Mouse (Mus musculus): Measurements from ENCODE around the gene Samd4. TPM values are rescaled to one million over a fixed set of nuclear protein-coding genes. Genes with fewer than 3 reads are reported as not detected.

The Samd4 gene
- polyA plus RNA-seq, 1 experiment from 2014 or later: 0.50 TPM

GRCm38 (mm10) chr14:46914356-46914755 lies 31.7 kb downstream of the Samd4 start:
- H3K27ac ChIP-seq: no peak overlapping the region
- no peaks in the 10 kb centered on the region for H3K36me3 ChIP-seq
- H3K4me3 ChIP-seq (replicated peaks): no peak overlapping the region
- H3K4me1 ChIP-seq (replicated peaks): no peaks in the 10 kb centered on the region
- DNase-seq (no peak), ATAC-seq (ENCODE audit: low read depth) (no peak)
- H3K9ac ChIP-seq: no peak overlapping the region
- no peaks in the 10 kb centered on the region for H3K27me3 ChIP-seq
- no peak overlapping the region for H3K4me2 ChIP-seq
- no peaks in the 10 kb centered on the region for H3K9me3 ChIP-seq (replicated peaks)
- 68% methylated on average over 6 of the region's 6 CpGs for WGBS (ENCODE audit: insufficient replicate concordance)

GRCm38 (mm10) chr14:46915555-46915954 lies 32.9 kb downstream of the Samd4 start:
- Histone ChIP-seq H3K36me3 (no peaks in the 10 kb centered on the region), H3K9ac (no peak overlapping the region), H3K27ac (no peak overlapping the region), H3K9me3 (replicated peaks) (no peaks in the 10 kb centered on the region), H3K4me2 (no peak overlapping the region), H3K4me1 (replicated peaks) (no peaks in the 10 kb centered on the region), H3K27me3 (no peaks in the 10 kb centered on the region), H3K4me3 (replicated peaks) (no peak overlapping the region)
- WGBS (ENCODE audit: insufficient replicate concordance): 23% methylated on average over 6 of the region's 6 CpGs
- DNase-seq: no peak
- no peak for ATAC-seq (ENCODE audit: low read depth)

- Histone ChIP-seq H3K4me2 (no peak overlapping the region), H3K36me3 (no peaks in the 10 kb centered on the region), H3K4me1 (replicated peaks) (no peaks in the 10 kb centered on the region), H3K9me3 (replicated peaks) (no peaks in the 10 kb centered on the region), H3K27ac (no peak overlapping the region), H3K27me3 (no peaks in the 10 kb centered on the region), H3K9ac (no peak overlapping the region), H3K4me3 (replicated peaks) (no peak overlapping the region)
- no peak for ATAC-seq (ENCODE audit: low read depth)
- WGBS (ENCODE audit: insufficient replicate concordance): 70% methylated on average over 4 of the region's 4 CpGs
- DNase-seq: no peak
Measured at GRCm38 (mm10) chr14:46916581-46916980, 33.9 kb downstream of the Samd4 start.

- H3K4me1 ChIP-seq (replicated peaks): no peaks in the 10 kb centered on the region
- no peak overlapping the region for H3K27ac ChIP-seq
- no peak overlapping the region for H3K4me2 ChIP-seq
- no peaks in the 10 kb centered on the region for H3K9me3 ChIP-seq (replicated peaks)
- no peak overlapping the region for H3K9ac ChIP-seq
- ATAC-seq (ENCODE audit: low read depth): no peak
- no peak overlapping the region for H3K4me3 ChIP-seq (replicated peaks)
- 75% methylated on average over 5 of the region's 5 CpGs for WGBS (ENCODE audit: insufficient replicate concordance)
- no peaks in the 10 kb centered on the region for H3K36me3 ChIP-seq
- DNase-seq: no peak
- H3K27me3 ChIP-seq: no peaks in the 10 kb centered on the region
Measured at GRCm38 (mm10) chr14:46917136-46917535, 34.5 kb downstream of the Samd4 start.

GRCm38 (mm10) chr14:46917581-46917980 lies 34.9 kb downstream of the Samd4 start:
- Histone ChIP-seq H3K27me3 (no peaks in the 10 kb centered on the region), H3K4me2 (no peak overlapping the region), H3K9ac (no peak overlapping the region), H3K27ac (no peak overlapping the region), H3K9me3 (replicated peaks) (no peaks in the 10 kb centered on the region), H3K4me1 (replicated peaks) (no peaks in the 10 kb centered on the region), H3K36me3 (no peaks in the 10 kb centered on the region), H3K4me3 (replicated peaks) (no peak overlapping the region)
- 68% methylated on average over 3 of the region's 3 CpGs for WGBS (ENCODE audit: insufficient replicate concordance)
- DNase-seq: no peak
- no peak for ATAC-seq (ENCODE audit: low read depth)

DNA sequence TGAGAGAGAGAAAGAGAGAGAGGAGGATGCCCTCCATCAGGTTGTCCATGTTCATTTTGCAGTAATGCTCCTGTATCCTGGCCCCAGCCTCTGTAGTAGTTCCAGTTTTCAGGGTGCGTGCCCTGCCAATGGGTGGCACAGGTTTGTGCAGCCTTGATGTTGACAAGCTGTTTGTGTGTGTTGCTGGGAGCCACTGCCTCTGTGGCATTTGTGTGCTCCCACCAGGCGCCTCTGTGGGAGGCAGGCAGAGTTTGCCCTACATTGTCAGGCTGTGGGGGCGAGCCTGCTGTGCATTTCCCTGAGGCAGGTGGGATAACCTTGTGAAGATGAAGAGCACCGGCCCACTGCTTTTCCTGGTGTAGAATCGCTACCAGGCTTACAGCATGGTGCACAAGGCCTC lies 37.8 kb downstream of the Samd4 start:
- H3K4me3 ChIP-seq (replicated peaks): no peak overlapping the region
- ATAC-seq (ENCODE audit: low read depth) (no peak), DNase-seq (no peak)
- H3K27me3 ChIP-seq: no peaks in the 10 kb centered on the region
- H3K4me1 ChIP-seq (replicated peaks): no peaks in the 10 kb centered on the region
- 71% methylated on average over 5 of the region's 5 CpGs for WGBS (ENCODE audit: insufficient replicate concordance)
- no peak overlapping the region for H3K4me2 ChIP-seq
- H3K9ac ChIP-seq: no peak overlapping the region
- no peaks in the 10 kb centered on the region for H3K9me3 ChIP-seq (replicated peaks)
- no peaks in the 10 kb centered on the region for H3K36me3 ChIP-seq
- H3K27ac ChIP-seq: no peak overlapping the region

- H3K27ac ChIP-seq: no peak overlapping the region
- no peak for DNase-seq
- no peak overlapping the region for H3K4me2 ChIP-seq
- no peaks in the 10 kb centered on the region for H3K9me3 ChIP-seq (replicated peaks)
- H3K9ac ChIP-seq: no peak overlapping the region
- H3K4me1 ChIP-seq (replicated peaks): no peaks in the 10 kb centered on the region
- no peaks in the 10 kb centered on the region for H3K27me3 ChIP-seq
- no peak for ATAC-seq (ENCODE audit: low read depth)
- no peak overlapping the region for H3K4me3 ChIP-seq (replicated peaks)
- H3K36me3 ChIP-seq: no peaks in the 10 kb centered on the region
- WGBS (ENCODE audit: insufficient replicate concordance): 57% methylated on average over 9 of the region's 9 CpGs
Measured at GRCm38 (mm10) chr14:46921178-46921975, 38.7 kb downstream of the Samd4 start.

GRCm38 (mm10) chr14:46923931-46924330 lies 41.3 kb downstream of the Samd4 start:
- Histone ChIP-seq H3K4me1 (replicated peaks) (no peaks in the 10 kb centered on the region), H3K27ac (no peak overlapping the region), H3K4me3 (replicated peaks) (no peak overlapping the region), H3K36me3 (no peaks in the 10 kb centered on the region), H3K27me3 (no peaks in the 10 kb centered on the region), H3K9me3 (replicated peaks) (no peaks in the 10 kb centered on the region), H3K4me2 (no peak overlapping the region), H3K9ac (no peak overlapping the region)
- 68% methylated on average over 10 of the region's 10 CpGs for WGBS (ENCODE audit: insufficient replicate concordance)
- DNase-seq (no peak), ATAC-seq (ENCODE audit: low read depth) (no peak)

GRCm38 (mm10) chr14:46924422-46924821 lies 41.8 kb downstream of the Samd4 start:
- Histone ChIP-seq H3K36me3 (no peaks in the 10 kb centered on the region), H3K27ac (no peak overlapping the region), H3K4me1 (replicated peaks) (no peaks in the 10 kb centered on the region), H3K4me3 (replicated peaks) (no peak overlapping the region), H3K4me2 (no peak overlapping the region), H3K27me3 (no peaks in the 10 kb centered on the region), H3K9me3 (replicated peaks) (no peaks in the 10 kb centered on the region), H3K9ac (no peak overlapping the region)
- DNase-seq (no peak), ATAC-seq (ENCODE audit: low read depth) (no peak)
- 61% methylated on average over 5 of the region's 5 CpGs for WGBS (ENCODE audit: insufficient replicate concordance)

- DNase-seq (no peak), ATAC-seq (ENCODE audit: low read depth) (no peak)
- Histone ChIP-seq H3K36me3 (no peaks in the 10 kb centered on the region), H3K9me3 (replicated peaks) (no peaks in the 10 kb centered on the region), H3K4me2 (no peak overlapping the region), H3K4me1 (replicated peaks) (no peaks in the 10 kb centered on the region), H3K27me3 (no peaks in the 10 kb centered on the region), H3K9ac (no peak overlapping the region), H3K27ac (no peak overlapping the region), H3K4me3 (replicated peaks) (no peak overlapping the region)
- WGBS (ENCODE audit: insufficient replicate concordance): 70% methylated on average over 6 of the region's 6 CpGs
Measured at GRCm38 (mm10) chr14:46928556-46928955, 45.9 kb downstream of the Samd4 start.

DNA sequence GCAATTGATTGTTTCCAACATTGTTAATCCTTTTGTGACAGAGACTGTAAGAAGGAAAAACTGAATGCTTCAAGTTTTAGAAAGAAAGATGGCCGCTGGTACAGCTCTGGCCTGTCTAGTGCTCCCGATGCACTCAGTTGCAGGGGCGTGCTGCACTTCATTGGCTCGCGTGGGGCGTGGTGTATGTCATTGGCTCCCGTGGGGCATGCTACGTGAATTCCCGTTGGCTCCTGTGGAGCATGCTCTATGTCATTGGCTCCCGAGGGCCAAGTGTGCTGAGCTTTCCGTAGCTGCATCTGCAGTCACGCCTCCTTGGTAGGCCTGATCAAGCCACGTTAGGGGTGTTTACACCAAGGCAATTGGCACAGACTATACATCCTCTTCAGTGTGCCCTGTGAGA lies 49.5 kb downstream of the Samd4 start:
- Histone ChIP-seq H3K9me3 (replicated peaks) (no peaks in the 10 kb centered on the region), H3K36me3 (no peaks in the 10 kb centered on the region), H3K4me3 (replicated peaks) (no peak overlapping the region), H3K9ac (no peak overlapping the region), H3K27me3 (no peaks in the 10 kb centered on the region), H3K4me2 (no peak overlapping the region), H3K27ac (no peak overlapping the region), H3K4me1 (replicated peaks) (no peaks in the 10 kb centered on the region)
- no peak for ATAC-seq (ENCODE audit: low read depth)
- DNase-seq: no peak
- WGBS (ENCODE audit: insufficient replicate concordance): 76% methylated on average over 13 of the region's 13 CpGs

- Histone ChIP-seq H3K9me3 (replicated peaks) (no peaks in the 10 kb centered on the region), H3K4me1 (replicated peaks) (no peaks in the 10 kb centered on the region), H3K27ac (no peak overlapping the region), H3K9ac (no peak overlapping the region), H3K4me2 (no peak overlapping the region), H3K36me3 (no peaks in the 10 kb centered on the region), H3K4me3 (replicated peaks) (no peak overlapping the region), H3K27me3 (no peaks in the 10 kb centered on the region)
- DNase-seq (no peak), ATAC-seq (ENCODE audit: low read depth) (no peak)
- WGBS (ENCODE audit: insufficient replicate concordance): 48% methylated on average over 6 of the region's 6 CpGs
Measured at GRCm38 (mm10) chr14:46932708-46933107, 50.1 kb downstream of the Samd4 start.
